Mouse (Mus musculus): ENCODE results near the gene Mthfd1. TPM values are rescaled to one million over a fixed set of nuclear protein-coding genes. Genes with fewer than 3 reads are reported as not detected.

Gene Mthfd1
- polyA plus RNA-seq, 1 experiment from 2014 or later = 64.0 TPM

Other genes with a start within 250 kb of the Mthfd1 start
- gene Esr2, start 78.0 kb upstream of the Mthfd1 start, polyA plus RNA-seq (2016; fragmentation: Nextera tagmentation; extraction: Ambion mirVana) = 0.06 and 0.13 TPM in 2 replicates
- gene Tex21, start 8.6 kb upstream of the Mthfd1 start, polyA plus RNA-seq (2016; fragmentation: Nextera tagmentation; extraction: Ambion mirVana) = not detected in 2 replicates
- gene Akap5, start 69.6 kb downstream of the Mthfd1 start, polyA plus RNA-seq (2016; fragmentation: Nextera tagmentation; extraction: Ambion mirVana) = 5.9 and 6.5 TPM in 2 replicates
- 20.0 and 22.5 TPM in 2 replicates for gene Zbtb25, start 114.3 kb downstream of the Mthfd1 start, polyA plus RNA-seq (2016; fragmentation: Nextera tagmentation; extraction: Ambion mirVana)
- gene Zbtb1, start 115.0 kb downstream of the Mthfd1 start, polyA plus RNA-seq (2016; fragmentation: Nextera tagmentation; extraction: Ambion mirVana) = 8.2 and 8.5 TPM in 2 replicates
- gene Hspa2, start 148.9 kb downstream of the Mthfd1 start, polyA plus RNA-seq (2016; fragmentation: Nextera tagmentation; extraction: Ambion mirVana) = 4.6 and 4.8 TPM in 2 replicates
- gene Ppp1r36, start 162.2 kb downstream of the Mthfd1 start, polyA plus RNA-seq (2016; fragmentation: Nextera tagmentation; extraction: Ambion mirVana) = 0.13 and 0.93 TPM in 2 replicates

All from forebrain, embryonic 12.5 days (tissue).